Mouse (Mus musculus): ENCODE data around the gene Gfer. TPM values are rescaled to one million over a fixed set of nuclear protein-coding genes. Genes with fewer than 3 reads are reported as not detected.
A peak's percentile ranks its signal among the peaks of the same experiment; 100 is the strongest.

Gene Gfer
- total RNA-seq, 2 experiments from 2014 or later: 19.3 to 22.8 TPM

DNA sequence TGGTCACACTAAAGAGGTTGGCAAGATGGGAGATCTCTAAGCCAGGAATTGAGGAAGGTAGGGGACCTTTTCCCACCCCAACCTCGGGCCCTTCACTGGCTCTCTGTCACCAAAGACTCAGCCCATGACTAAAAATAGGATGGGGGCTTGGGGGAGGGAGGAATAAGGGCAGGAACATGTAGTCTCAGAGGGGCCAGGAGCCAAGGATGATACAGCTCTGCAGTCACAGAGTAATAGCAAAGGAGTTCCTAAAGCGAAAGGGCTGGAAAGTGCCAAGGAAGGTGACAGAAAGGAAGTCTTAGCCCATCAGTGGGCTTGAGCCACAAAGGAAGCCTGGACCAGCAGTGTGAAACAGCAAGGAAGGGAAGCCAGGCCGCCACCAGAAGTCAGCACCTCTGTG, 44.1 kb downstream of the Gfer start:
- no peak for DNase-seq
- intact Hi-C loops (cut with DNase I): loop anchor here (2.0 kb wide), 1 partner anchor 19 kb away; the partner anchor contains the start of genes Nthl1 and Tsc2

DNA sequence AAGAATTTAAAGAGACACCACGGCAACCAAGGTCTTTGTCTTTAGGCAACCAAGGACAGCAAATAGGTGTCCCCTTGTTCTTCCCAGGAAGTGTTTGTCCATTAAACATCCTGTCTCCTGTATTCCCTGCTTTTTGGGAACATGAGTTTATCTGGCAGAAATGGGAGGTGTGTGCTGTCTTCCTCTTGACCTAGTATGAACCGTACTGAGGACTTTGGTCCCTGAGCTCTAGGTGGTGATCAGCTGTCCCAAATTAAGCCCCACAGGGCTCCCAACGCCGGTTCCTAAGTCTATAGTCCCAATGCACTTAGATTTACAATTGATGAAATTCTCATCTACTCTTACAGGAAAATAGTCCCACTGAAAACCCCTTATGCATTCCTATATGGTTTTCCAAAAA, 45.2 kb downstream of the Gfer start:
- no peak for DNase-seq
- intact Hi-C loops (cut with DNase I): loop anchor here (2.0 kb wide), 1 partner anchor 18 kb away; the partner anchor contains the start of genes Nthl1 and Tsc2

DNA sequence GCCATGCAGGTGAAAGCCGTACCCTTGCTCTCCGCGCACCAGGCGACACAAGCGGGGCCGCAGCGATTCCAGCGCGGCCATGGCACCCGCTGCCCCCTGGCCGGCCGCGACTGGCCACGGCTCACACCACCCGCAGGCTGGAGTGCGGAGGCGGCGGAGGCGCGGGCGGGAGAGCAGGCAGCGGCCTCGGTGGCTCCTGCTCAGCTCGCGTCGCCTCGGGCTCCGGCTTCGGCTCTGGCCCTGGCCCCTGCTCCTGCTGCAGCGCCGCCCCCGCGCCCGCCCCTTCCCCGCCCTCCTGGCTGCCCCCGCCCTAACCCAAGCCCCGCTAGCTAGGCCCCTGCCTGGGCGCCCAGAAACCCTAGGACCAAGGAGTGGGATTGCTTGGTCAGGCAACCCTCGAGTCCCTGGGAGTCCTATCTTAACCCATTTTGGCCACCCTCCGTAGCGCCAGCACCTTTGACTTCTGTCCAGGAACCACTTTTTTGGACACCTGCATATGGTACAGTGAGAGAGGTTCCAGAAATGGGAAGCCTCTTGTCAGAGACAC, 45.8 kb downstream of the Gfer start, which contains the start of gene Slc9a3r2:
TSS of gene Slc9a3r2 (minus strand) at position 258 of the 547 bp plus-strand sequence.
- intact Hi-C loops (cut with DNase I): loop anchor here (2.0 kb wide), 1 partner anchor 17 kb away; the partner anchor contains the start of genes Nthl1 and Tsc2
- peak; percentile 71 to 76 for DNase-seq

DNA sequence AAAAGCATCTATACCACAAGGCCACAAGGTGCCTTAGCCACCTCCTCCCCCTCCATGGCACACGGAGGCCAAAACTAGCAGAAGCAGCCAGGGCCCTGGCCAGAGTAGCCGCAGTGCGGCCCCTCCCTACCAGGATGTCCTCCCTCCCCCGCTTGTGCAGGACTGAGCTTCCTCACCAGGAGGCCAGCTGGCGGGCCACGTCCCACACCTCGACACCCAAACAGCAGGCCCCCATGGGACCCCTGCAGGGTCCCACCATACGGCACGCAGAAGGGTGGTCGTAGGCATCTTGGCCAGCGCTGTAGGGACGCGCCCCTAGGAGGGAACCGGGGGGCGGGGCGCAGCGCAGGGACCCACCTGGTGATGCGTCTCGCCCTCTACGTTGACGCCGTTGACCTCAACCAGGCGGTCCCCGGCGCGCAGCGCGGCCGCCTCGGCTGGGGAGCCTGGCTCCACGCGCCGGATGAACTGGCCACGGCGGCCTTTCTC, 46.3 kb downstream of the Gfer start:
- peak; percentile 66 to 74 for DNase-seq
- intact Hi-C loops (cut with DNase I): loop anchor here (2.0 kb wide), 1 partner anchor 17 kb away; the partner anchor contains the start of genes Nthl1 and Tsc2

DNA sequence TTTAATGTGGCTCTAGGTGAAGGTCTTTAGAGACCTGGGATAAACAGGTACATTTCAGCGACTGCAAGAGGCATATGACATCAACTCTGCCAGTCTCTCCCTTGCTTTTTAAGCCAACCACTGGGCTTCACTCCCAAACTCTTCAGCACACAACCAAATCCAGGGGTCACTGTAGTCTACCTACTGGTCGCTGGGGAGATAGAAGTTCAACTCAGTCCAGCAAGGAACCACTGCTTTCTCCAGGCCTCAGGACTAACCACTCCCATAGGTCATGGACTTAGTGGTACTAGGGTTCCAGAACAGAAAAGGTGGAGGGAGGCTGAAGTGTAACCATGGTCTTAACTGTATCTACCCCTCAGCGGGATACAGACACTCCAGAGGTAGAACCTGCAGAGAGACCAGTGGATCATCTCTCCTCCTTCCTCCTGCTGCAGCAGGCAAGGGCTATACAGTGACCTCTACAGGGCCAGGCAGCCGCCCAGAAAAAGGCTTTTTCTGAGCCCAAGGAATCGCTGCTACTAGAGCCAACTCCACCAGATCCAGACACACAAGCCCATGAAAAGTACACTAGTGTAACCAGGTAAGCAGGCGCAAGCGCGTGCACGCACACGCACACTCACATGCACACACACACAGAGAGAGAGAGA, 47.1 kb downstream of the Gfer start:
- DNase-seq: no peak
- intact Hi-C loops (cut with DNase I): no loop called here

DNA sequence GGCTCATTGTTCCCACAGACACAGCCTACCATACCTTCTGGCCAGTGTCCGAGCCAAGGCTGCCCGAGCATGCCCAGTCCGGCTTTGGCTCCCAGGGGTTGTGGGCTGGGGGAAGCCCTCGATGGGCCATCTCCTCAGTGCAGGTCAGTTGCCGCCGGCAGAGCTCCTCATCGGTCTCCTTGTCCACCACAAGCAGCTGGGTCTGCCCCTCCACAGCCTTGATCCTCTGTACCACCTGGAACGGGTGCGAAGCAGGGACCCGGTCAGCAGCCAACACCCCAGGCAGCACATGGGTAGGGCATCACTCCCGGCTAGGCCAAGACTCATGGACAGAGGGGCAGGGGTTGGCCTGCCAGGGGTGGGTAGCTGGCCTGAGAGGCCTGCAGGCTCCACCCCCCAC, 48.5 kb downstream of the Gfer start:
- DNase-seq: no peak
- intact Hi-C loops (cut with DNase I): no loop called here

DNA sequence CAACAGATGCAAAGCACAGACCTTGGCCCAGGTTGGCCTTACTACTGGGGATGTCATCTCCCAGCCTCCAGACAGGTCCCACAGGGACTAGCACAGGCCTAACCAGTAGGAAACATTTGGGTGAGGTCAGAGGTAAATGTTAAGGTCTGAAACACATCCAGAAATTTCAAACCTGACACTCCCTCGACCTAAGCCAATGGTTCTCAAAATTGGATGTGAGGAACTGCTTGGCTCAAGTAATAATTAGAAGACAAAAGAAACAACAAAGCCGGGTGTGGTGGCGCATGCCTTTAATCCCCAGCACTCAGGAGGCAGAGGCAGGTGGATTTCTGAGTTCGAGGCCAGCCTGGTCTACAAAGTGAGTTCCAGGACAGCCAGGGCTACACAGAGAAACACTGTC, 49.6 kb downstream of the Gfer start:
- no peak for DNase-seq
- intact Hi-C loops (cut with DNase I): no loop called here

DNA sequence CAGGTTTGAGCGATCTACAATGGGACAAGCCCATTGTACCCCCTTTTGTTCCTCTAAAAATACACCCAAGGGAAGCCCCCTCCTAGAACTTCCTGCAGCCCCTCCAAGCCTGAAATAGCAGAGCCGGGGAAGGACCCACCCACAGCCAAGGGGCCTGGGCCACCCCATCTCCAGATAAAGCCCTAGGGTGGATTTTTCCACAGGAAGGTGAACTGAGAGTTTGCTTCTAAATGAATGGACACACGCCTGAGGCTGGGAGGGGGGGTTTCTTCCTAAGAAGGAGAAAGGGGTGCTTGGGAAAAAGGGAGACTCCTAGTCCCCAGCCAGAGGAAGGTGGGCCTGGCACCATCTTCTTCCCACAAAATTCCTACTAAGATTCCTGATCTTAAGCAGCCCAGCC, 50.0 kb downstream of the Gfer start:
- intact Hi-C loops (cut with DNase I): no loop called here
- no peak for DNase-seq

DNA sequence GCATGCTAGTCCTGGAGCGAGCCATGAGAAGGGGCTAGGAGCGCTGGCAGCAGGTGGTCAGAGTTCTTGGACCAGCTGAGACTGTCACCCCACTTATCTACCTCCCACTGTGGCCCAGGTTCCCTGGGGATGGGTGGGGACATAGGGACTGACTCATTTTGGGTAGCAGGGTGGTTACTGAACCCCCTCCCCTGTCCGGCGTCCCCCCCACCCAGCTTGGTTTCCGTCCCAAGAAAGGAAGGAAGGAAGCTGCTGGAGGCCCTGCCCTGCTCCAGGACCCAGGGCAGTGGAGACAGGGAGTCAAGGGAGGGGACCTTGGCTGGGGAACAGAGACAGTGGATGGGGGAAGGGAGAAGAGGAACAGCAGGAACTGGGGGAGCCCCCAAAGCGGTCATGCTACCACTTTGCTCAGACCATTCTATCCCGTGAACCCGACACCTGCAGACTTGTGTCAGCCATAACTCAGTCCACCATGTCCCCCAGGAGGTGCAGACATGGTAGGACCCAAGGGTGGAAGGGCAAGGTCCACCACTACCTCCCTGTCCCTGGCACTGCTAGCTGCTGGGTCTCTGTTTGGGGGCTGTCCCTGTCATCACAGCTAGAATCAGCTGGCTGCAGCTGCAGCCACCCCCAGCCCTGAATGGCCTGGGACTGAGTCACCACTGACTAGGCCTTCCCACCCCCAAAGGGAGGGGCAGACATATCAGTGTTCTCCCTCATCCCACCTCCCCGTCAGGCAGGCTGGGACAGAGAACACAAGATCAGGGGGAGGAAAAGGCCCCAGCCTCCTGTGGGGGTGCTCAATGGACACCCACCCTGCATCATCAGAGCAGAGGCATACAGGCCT, 50.9 kb downstream of the Gfer start:
- DNase-seq: peak; percentile 67 to 73
- intact Hi-C loops (cut with DNase I): no loop called here

DNA sequence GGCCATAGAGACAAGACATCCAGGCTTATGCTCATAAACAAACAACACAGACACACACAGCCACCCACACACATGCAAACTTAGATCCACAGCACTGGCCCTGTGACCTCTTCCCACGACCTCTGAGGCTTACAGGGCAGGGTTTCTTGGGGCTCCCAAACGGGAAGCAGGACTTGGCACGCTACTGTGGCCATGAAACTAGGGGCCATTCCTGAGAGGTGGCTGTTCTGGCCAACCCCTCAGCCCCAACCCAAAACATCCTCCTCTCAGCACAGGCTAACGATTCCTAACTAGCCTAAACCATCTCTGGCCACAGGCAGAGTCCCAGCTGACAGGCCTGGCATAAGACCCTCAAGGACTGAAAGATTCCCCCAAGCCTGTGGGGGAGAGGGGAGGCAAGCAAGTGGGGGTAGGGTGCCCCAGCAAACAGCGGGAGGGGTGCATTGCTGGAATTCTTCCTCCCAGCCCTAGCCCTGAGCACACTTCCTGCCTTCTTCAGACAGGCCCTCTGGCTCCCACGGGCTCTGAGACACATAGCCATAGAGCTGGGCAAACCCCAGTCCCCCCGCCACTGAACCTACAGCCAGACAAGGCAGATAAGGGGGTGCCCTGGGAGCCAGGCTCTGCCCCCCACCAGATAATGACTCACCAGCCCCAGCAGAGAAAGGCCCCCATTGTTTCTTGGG, 51.8 kb downstream of the Gfer start:
- DNase-seq: peak in 1 of 2 experiments; percentile 57
- intact Hi-C loops (cut with DNase I): no loop called here

Other genes starting within 250 kb of the Gfer start
- 10 to 100 TPM; 11.0 to 12.4 TPM for gene E4f1, start 225.8 kb downstream of the Gfer start, total RNA-seq (2021)
- 10 to 100 TPM; 39.1 to 41.9 TPM for gene Pgp, start 225.8 kb downstream of the Gfer start, total RNA-seq (2021)
- gene Bricd5, start 222.3 kb downstream of the Gfer start, total RNA-seq (2021): not detected
- 1 to 10 TPM; 8.1 to 9.0 TPM for gene Mlst8, start 217.1 kb downstream of the Gfer start, total RNA-seq (2021)
- gene Caskin1, start 207.6 kb downstream of the Gfer start, total RNA-seq (2021): under 1 TPM; 0.11 to 0.14 TPM
- 10 to 100 TPM; 45.7 to 51.6 TPM for gene Traf7, start 168.2 kb downstream of the Gfer start, total RNA-seq (2021)
- gene Rab26, start 161.9 kb downstream of the Gfer start, total RNA-seq (2021): not detected
- gene Pkd1, start 146.3 kb downstream of the Gfer start, total RNA-seq (2021): 10 to 100 TPM; 45.4 to 45.6 TPM
- 100 to 1,000 TPM; 106 to 112 TPM for gene Tsc2, start 63.5 kb downstream of the Gfer start, total RNA-seq (2021)
- gene Nthl1, start 63.5 kb downstream of the Gfer start, total RNA-seq (2021): 1 to 10 TPM; 3.3 to 4.1 TPM
- gene Slc9a3r2, start 45.8 kb downstream of the Gfer start, total RNA-seq (2021): 100 to 1,000 TPM in 1 of 2 experiments, 10 to 100 TPM in 1; 91.1 to 140 TPM
- not detected for gene Npw, start 37.7 kb downstream of the Gfer start, total RNA-seq (2021)
- gene Zfp598, start 26.5 kb downstream of the Gfer start, total RNA-seq (2021): 10 to 100 TPM; 17.3 to 19.0 TPM
- under 1 TPM; 0.14 to 0.22 TPM for gene Syngr3, start 6.2 kb downstream of the Gfer start, total RNA-seq (2021)
- gene Noxo1, start 78 bp upstream of the Gfer start, total RNA-seq (2021): 1 to 10 TPM in 1 of 2 experiments, under 1 TPM in 1; 0.33 to 1.3 TPM
- 10 to 100 TPM; 16.3 to 17.7 TPM for gene Tbl3, start 11.5 kb upstream of the Gfer start, total RNA-seq (2021)
- gene Rnf151, start 21.9 kb upstream of the Gfer start, total RNA-seq (2021): not detected
- gene Rps2, start 22.0 kb upstream of the Gfer start, total RNA-seq (2021): 100 to 1,000 TPM; 668 to 757 TPM
- gene Ndufb10, start 28.3 kb upstream of the Gfer start, total RNA-seq (2021): 1,000 to 10,000 TPM in 1 of 2 experiments, 100 to 1,000 TPM in 1; 979 to 1,034 TPM
- 100 to 1,000 TPM; 400 to 416 TPM for gene Rpl3l, start 31.7 kb upstream of the Gfer start, total RNA-seq (2021)
- gene Msrb1, start 40.5 kb upstream of the Gfer start, total RNA-seq (2021): 100 to 1,000 TPM; 160 to 183 TPM
- not detected for gene Hs3st6, start 56.8 kb upstream of the Gfer start, total RNA-seq (2021)
- gene Meiob, start 108.1 kb upstream of the Gfer start, total RNA-seq (2021): not detected
- gene Hagh, start 144.0 kb upstream of the Gfer start, total RNA-seq (2021): 100 to 1,000 TPM; 102 to 104 TPM
- gene Fahd1, start 154.2 kb upstream of the Gfer start, total RNA-seq (2021): 10 to 100 TPM; 72.0 to 76.5 TPM
- 1 to 10 TPM; 7.7 to 8.8 TPM for gene Igfals, start 169.8 kb upstream of the Gfer start, total RNA-seq (2021)
- gene Nubp2, start 190.2 kb upstream of the Gfer start, total RNA-seq (2021): 10 to 100 TPM; 20.0 to 22.4 TPM
- 10 to 100 TPM; 26.3 to 28.0 TPM for gene Spsb3, start 190.5 kb upstream of the Gfer start, total RNA-seq (2021)
- gene Eme2, start 198.9 kb upstream of the Gfer start, total RNA-seq (2021): 10 to 100 TPM; 18.8 to 19.0 TPM
- 100 to 1,000 TPM; 103 to 113 TPM for gene Mrps34, start 199.0 kb upstream of the Gfer start, total RNA-seq (2021)
- 10 to 100 TPM; 30.2 to 32.4 TPM for gene Nme3, start 200.3 kb upstream of the Gfer start, total RNA-seq (2021)
- gene Mapk8ip3, start 240.8 kb upstream of the Gfer start, total RNA-seq (2021): 10 to 100 TPM; 58.9 to 63.0 TPM

Measured in heart, postnatal 36 days (tissue).